8 mouse cellular contexts compared by ENCODE assay signal in the genomic region with DNA sequence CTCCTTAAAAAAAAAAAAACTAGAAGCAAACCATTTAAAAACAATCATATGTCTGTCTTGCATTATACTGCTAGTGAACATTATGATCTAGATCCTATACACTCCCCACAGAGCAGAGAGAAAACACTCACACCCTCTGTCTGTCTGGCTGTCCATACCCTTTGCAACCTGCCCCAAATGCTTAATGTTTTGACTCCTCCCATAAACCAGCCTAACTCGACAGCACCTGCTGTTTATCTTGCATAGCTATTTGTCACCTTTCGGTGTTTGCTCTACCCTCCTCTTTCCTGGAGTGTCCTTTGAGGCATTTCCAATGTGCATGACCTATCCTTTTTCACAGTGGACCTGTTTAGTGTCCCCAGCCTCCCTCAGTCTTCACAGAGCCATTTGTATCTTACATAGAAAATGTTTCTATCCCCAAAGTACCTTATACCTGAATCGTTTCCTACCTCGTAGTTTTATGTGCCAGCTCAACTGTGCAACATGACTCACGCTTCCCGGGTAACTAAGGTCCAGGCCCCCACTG. TPM values are rescaled to one million over a fixed set of nuclear protein-coding genes. Genes with fewer than 3 reads are reported as not detected.
DNase-seq lines count a peak whose midpoint lies in the region; ATAC-seq and TF ChIP-seq lines count a peak whose summit lies in the region.

No protein-coding gene starts in this region.

- H3K9me3 ChIP-seq in E14TG2a.4 (ENCODE audit: low read length): 0 out of 2 replicates have a peak, but pooled peaks cover 4% of the 10 kb centered on the region
- no peaks in the 10 kb centered on the region for H3K9me3 ChIP-seq in forebrain, embryonic 14.5 days (replicated peaks; ENCODE audit: control insufficient read depth, low read length)
- H3K9me3 ChIP-seq in liver, embryonic 14.5 days (ENCODE audit: control insufficient read depth, low read length): no peaks in the 10 kb centered on the region

- H3K9ac ChIP-seq in forebrain, embryonic 14.5 days (ENCODE audit: low read length): peak overlapping the region; percentile 77
- H3K9ac ChIP-seq in liver, embryonic 14.5 days (replicated peaks): peak overlapping the region; percentile 76

- peak overlapping the region; percentile 96 for H3K4me3 ChIP-seq in gastrocnemius, adult 2 months
- H3K4me3 ChIP-seq in E14TG2a.4 (replicated peaks; ENCODE audit: low read length): peak overlapping the region; percentile 78
- H3K4me3 ChIP-seq in forebrain, embryonic 14.5 days (ENCODE audit: low read depth, low read length): peak overlapping the region; percentile 56
- peak overlapping the region; percentile 63 to 70 for H3K4me3 ChIP-seq in liver, embryonic 14.5 days (ENCODE audit: insufficient read depth in 1 of 2, low read depth in 2 of 2, low read length in 2 of 2)

- DNase-seq in gastrocnemius, adult 2 months: no peak
- DNase-seq in gastrocnemius, postnatal 25 days: no peak
- no peak for DNase-seq in forebrain, embryonic 14.5 days (ENCODE audit: low spot score)
- peak; percentile 16 to 39 (median 28) for DNase-seq in liver, embryonic 14.5 days (ENCODE audit: low read depth in 3 of 3, low spot score in 3 of 3)
- no peak for DNase-seq in thymus, postnatal 10 days (ENCODE audit: low spot score in 2 of 2)
- DNase-seq in frontal cortex, postnatal 25 days (ENCODE audit: low spot score in 2 of 2): no peak

- H3K4me1 ChIP-seq in E14TG2a.4 (replicated peaks; ENCODE audit: low read depth, low read length): peaks cover 12% of the 10 kb centered on the region
- peaks cover 6% of the 10 kb centered on the region for H3K4me1 ChIP-seq in forebrain, embryonic 14.5 days (ENCODE audit: control insufficient read depth, insufficient read depth, low read length)
- H3K4me1 ChIP-seq in liver, embryonic 14.5 days (replicated peaks; ENCODE audit: control insufficient read depth in 2 of 2, insufficient read depth in 2 of 2, low read length in 1 of 2): peaks cover 8 to 16% of the 10 kb centered on the region in 2 experiments

- TF ChIP-seq CTCF in gastrocnemius, adult 2 months (IDR thresholded peaks at IDR 0.05): no peak
- TF ChIP-seq CTCF in E14TG2a.4 (conservative IDR thresholded peaks at IDR 0.05; ENCODE audit: low read length): no peak
- no peak for TF ChIP-seq CTCF in liver, embryonic 14.5 days (IDR thresholded peaks at IDR 0.05; ENCODE audit: low read depth)

- H3K27me3 ChIP-seq in E14TG2a.4 (ENCODE audit: insufficient read depth, low read length): peaks cover 80% of the 10 kb centered on the region
- no peaks in the 10 kb centered on the region for H3K27me3 ChIP-seq in forebrain, embryonic 14.5 days (replicated peaks; ENCODE audit: control insufficient read depth, insufficient read depth, low read length)
- no peaks in the 10 kb centered on the region for H3K27me3 ChIP-seq in liver, embryonic 14.5 days (ENCODE audit: control insufficient read depth, insufficient read depth, low read length)

- peak; percentile 21 for ATAC-seq in forebrain, embryonic 14.5 days
- ATAC-seq in liver, embryonic 14.5 days (ENCODE audit: insufficient read depth): peak; percentile 65
- no peak for ATAC-seq in activated CD4-positive, CD25-positive, alpha-beta regulatory T cell, adult 4 months

- 10% methylated on average over 6 of the region's 6 CpGs for WGBS in forebrain, embryonic 14.5 days
- 3% methylated on average over 6 of the region's 6 CpGs for WGBS in liver, embryonic 14.5 days (ENCODE audit: insufficient replicate concordance)

- TF ChIP-seq EP300 in liver, embryonic 14.5 days (IDR thresholded peaks at IDR 0.05; ENCODE audit: low read depth): no peak

- peak overlapping the region; percentile 93 for H3K27ac ChIP-seq in gastrocnemius, adult 2 months
- peak overlapping the region; percentile 10; the same call in 1 of the 2 replicates for H3K27ac ChIP-seq in forebrain, embryonic 14.5 days (ENCODE audit: low read depth, low read length)
- H3K27ac ChIP-seq in liver, embryonic 14.5 days: no peak overlapping the region

- intact Hi-C loops in gastrocnemius, adult 2 months (cut with DNase I): no loop called here

- H3K4me2 ChIP-seq in forebrain, embryonic 14.5 days (ENCODE audit: low read length): peak overlapping the region; percentile 63
- peak overlapping the region; percentile 83 for H3K4me2 ChIP-seq in liver, embryonic 14.5 days (ENCODE audit: low read depth)

- H3K36me3 ChIP-seq in E14TG2a.4 (ENCODE audit: insufficient read depth, low read length): no peaks in the 10 kb centered on the region
- H3K36me3 ChIP-seq in forebrain, embryonic 14.5 days (ENCODE audit: control insufficient read depth, insufficient read depth, low read length): peaks cover 10% of the 10 kb centered on the region
- H3K36me3 ChIP-seq in liver, embryonic 14.5 days (replicated peaks; ENCODE audit: control insufficient read depth, insufficient read depth, low read depth): peaks cover 5% of the 10 kb centered on the region

RNA-seq across cellular contexts. Expression of gene Gstm5, which starts 0.4 kb away (rescaled TPM):
- total RNA-seq in gastrocnemius, adult 2 months (2021): 10 to 100 TPM; 74.7 to 87.2 TPM
- 10 to 100 TPM; 72.6 to 73.7 TPM for total RNA-seq in gastrocnemius, postnatal 25 days (2021)
- polyA plus RNA-seq in forebrain, embryonic 14.5 days (2014; fragmentation: Nextera tagmentation; extraction: Ambion mirVana): 195 and 244 TPM in 2 replicates
- polyA plus RNA-seq in liver, embryonic 14.5 days (2012; rRNA removed): 86.0 and 111 TPM in 2 replicates
- polyA plus RNA-seq in liver, embryonic 14.5 days (2014; fragmentation: Nextera tagmentation; extraction: Ambion mirVana): 183 and 196 TPM in 2 replicates
- polyA plus RNA-seq in activated CD4-positive, CD25-positive, alpha-beta regulatory T cell, adult 4 months (2017; shearing (Covaris generic)): not detected

RNA-seq across cellular contexts. Expression of gene Eps8l3, which starts 18.2 kb away (rescaled TPM):
- total RNA-seq in gastrocnemius, adult 2 months (2021): not detected
- total RNA-seq in gastrocnemius, postnatal 25 days (2021): not detected
- not detected in 2 replicates for polyA plus RNA-seq in forebrain, embryonic 14.5 days (2014; fragmentation: Nextera tagmentation; extraction: Ambion mirVana)
- polyA plus RNA-seq in liver, embryonic 14.5 days (2012; rRNA removed): 0.02 and 0.03 TPM in 2 replicates
- polyA plus RNA-seq in liver, embryonic 14.5 days (2014; fragmentation: Nextera tagmentation; extraction: Ambion mirVana): 0.20 TPM in 1 of 2 replicates, not detected in the other
- not detected for polyA plus RNA-seq in activated CD4-positive, CD25-positive, alpha-beta regulatory T cell, adult 4 months (2017; shearing (Covaris generic))

RNA-seq across cellular contexts. Expression of gene Gstm7, which starts 36.4 kb away (rescaled TPM):
- 10 to 100 TPM in 1 of 2 experiments, 1 to 10 TPM in 1; 9.5 to 25.7 TPM for total RNA-seq in gastrocnemius, adult 2 months (2021)
- 10 to 100 TPM; 14.2 to 15.0 TPM for total RNA-seq in gastrocnemius, postnatal 25 days (2021)
- polyA plus RNA-seq in forebrain, embryonic 14.5 days (2014; fragmentation: Nextera tagmentation; extraction: Ambion mirVana): 92.7 and 102 TPM in 2 replicates
- polyA plus RNA-seq in liver, embryonic 14.5 days (2012; rRNA removed): 13.7 and 15.3 TPM in 2 replicates
- polyA plus RNA-seq in liver, embryonic 14.5 days (2014; fragmentation: Nextera tagmentation; extraction: Ambion mirVana): 16.1 and 18.6 TPM in 2 replicates
- under 1 TPM in 1 of 2 experiments, not detected in 1; 0.94 TPM for polyA plus RNA-seq in activated CD4-positive, CD25-positive, alpha-beta regulatory T cell, adult 4 months (2017; shearing (Covaris generic))

RNA-seq across cellular contexts. Expression of gene Gstm6, which starts 48.3 kb away (rescaled TPM):
- under 1 TPM in 1 of 2 experiments, not detected in 1; 0.36 TPM for total RNA-seq in gastrocnemius, adult 2 months (2021)
- under 1 TPM; 0.38 to 1.00 TPM for total RNA-seq in gastrocnemius, postnatal 25 days (2021)
- polyA plus RNA-seq in forebrain, embryonic 14.5 days (2014; fragmentation: Nextera tagmentation; extraction: Ambion mirVana): 13.1 and 13.3 TPM in 2 replicates
- 6.2 and 6.4 TPM in 2 replicates for polyA plus RNA-seq in liver, embryonic 14.5 days (2012; rRNA removed)
- 12.7 and 12.8 TPM in 2 replicates for polyA plus RNA-seq in liver, embryonic 14.5 days (2014; fragmentation: Nextera tagmentation; extraction: Ambion mirVana)
- polyA plus RNA-seq in activated CD4-positive, CD25-positive, alpha-beta regulatory T cell, adult 4 months (2017; shearing (Covaris generic)): not detected

Comparison
In these comparisons a context has a peak if more than half of its experiments do, and no peak if none do; other contexts are left out.
1. DNase-seq: peak in liver, embryonic 14.5 days (3 of 3); none in gastrocnemius, adult 2 months (single experiment), gastrocnemius, postnatal 25 days (single experiment), forebrain, embryonic 14.5 days (single experiment), thymus, postnatal 10 days (0 of 2) and frontal cortex, postnatal 25 days (0 of 2).
2. RNA of gene Gstm5, which starts 0.4 kb away (polyA plus RNA-seq): 195 to 244 TPM in forebrain, embryonic 14.5 days and 86.0 to 196 TPM in liver, embryonic 14.5 days; not detected in activated CD4-positive, CD25-positive, alpha-beta regulatory T cell, adult 4 months; every median in the first group is over 10 times any median in the second.
3. RNA of gene Gstm7, which starts 36.4 kb away (polyA plus RNA-seq): 92.7 to 102 TPM in forebrain, embryonic 14.5 days and 13.7 to 18.6 TPM in liver, embryonic 14.5 days; 0.94 TPM in activated CD4-positive, CD25-positive, alpha-beta regulatory T cell, adult 4 months; every median in the first group is over 4 times any median in the second.
4. Peak in every context shown above with its lines, with median percentiles within 50 percentile points of each other: H3K4me3 ChIP-seq.